Mouse (Mus musculus) ES-Bruce4 (cell line): ENCODE data around the gene Iffo1.

Experiments
- CTCF ChIP-seq: IDR thresholded peaks from one replicate; pipeline ENCODE4 v1.8.1; 2011; ENCODE audit warnings: low read depth, low read length
- POLR2A ChIP-seq: IDR thresholded peaks from one replicate; pipeline ENCODE4 v1.8.1; 2011; ENCODE audit warnings: low read length; ENCODE audit not compliant: insufficient read depth

DNA sequence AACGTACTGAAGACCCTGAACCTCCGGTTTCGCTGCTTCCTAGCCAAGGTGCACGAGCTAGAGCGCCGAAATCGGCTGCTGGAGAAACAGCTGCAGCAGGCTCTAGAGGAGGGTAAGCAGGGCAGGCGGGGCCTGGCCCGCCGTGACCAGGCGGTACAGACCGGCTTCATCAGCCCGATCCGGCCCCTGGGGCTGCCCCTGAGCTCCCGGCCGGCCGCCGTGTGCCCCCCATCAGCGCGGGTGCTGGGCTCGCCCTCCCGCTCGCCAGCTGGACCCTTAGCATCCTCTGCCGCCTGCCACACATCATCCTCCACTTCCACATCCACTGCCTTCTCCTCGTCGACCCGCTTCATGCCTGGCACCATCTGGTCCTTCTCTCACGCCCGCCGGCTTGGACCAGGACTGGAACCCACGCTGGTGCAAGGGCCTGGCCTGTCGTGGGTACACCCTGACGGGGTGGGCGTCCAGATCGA lies 474 bp downstream of the Iffo1 start:
- TF ChIP-seq CTCF = no peak
- no peak for TF ChIP-seq POLR2A
